Mouse (Mus musculus): ENCODE results near the gene Cebpe. TPM values are rescaled to one million over a fixed set of nuclear protein-coding genes. Genes with fewer than 3 reads are reported as not detected.

Gene Cebpe
- polyA plus RNA-seq, 1 experiment from 2014 or later, result 0.15 TPM

Other genes with a start within 250 kb of the Cebpe start
- 34.9 and 37.5 TPM in 2 replicates for gene Lrp10, start 248.0 kb downstream of the Cebpe start, polyA plus RNA-seq (2016; fragmentation: Nextera tagmentation; extraction: Ambion mirVana)
- 40.0 and 41.4 TPM in 2 replicates for gene Rem2, start 236.1 kb downstream of the Cebpe start, polyA plus RNA-seq (2016; fragmentation: Nextera tagmentation; extraction: Ambion mirVana)
- gene Prmt5, start 194.6 kb downstream of the Cebpe start, polyA plus RNA-seq (2016; fragmentation: Nextera tagmentation; extraction: Ambion mirVana), result 102 and 105 TPM in 2 replicates
- 32.1 and 37.9 TPM in 2 replicates for gene Haus4, start 157.6 kb downstream of the Cebpe start, polyA plus RNA-seq (2016; fragmentation: Nextera tagmentation; extraction: Ambion mirVana)
- 32.9 and 36.6 TPM in 2 replicates for gene Ajuba, start 134.6 kb downstream of the Cebpe start, polyA plus RNA-seq (2016; fragmentation: Nextera tagmentation; extraction: Ambion mirVana)
- 8.4 and 8.6 TPM in 2 replicates for gene 4931414P19Rik, start 106.2 kb downstream of the Cebpe start, polyA plus RNA-seq (2016; fragmentation: Nextera tagmentation; extraction: Ambion mirVana)
- gene Psmb5, start 94.2 kb downstream of the Cebpe start, polyA plus RNA-seq (2016; fragmentation: Nextera tagmentation; extraction: Ambion mirVana), result 404 and 429 TPM in 2 replicates
- not detected in 2 replicates for gene Psmb11, start 90.7 kb downstream of the Cebpe start, polyA plus RNA-seq (2016; fragmentation: Nextera tagmentation; extraction: Ambion mirVana)
- gene Gm17606, start 71.2 kb downstream of the Cebpe start, polyA plus RNA-seq (2016; fragmentation: Nextera tagmentation; extraction: Ambion mirVana), result not detected in 2 replicates
- 9.5 and 10.0 TPM in 2 replicates for gene Cdh24, start 70.8 kb downstream of the Cebpe start, polyA plus RNA-seq (2016; fragmentation: Nextera tagmentation; extraction: Ambion mirVana)
- 92.0 and 93.3 TPM in 2 replicates for gene 1700123O20Rik, start 26.0 kb downstream of the Cebpe start, polyA plus RNA-seq (2016; fragmentation: Nextera tagmentation; extraction: Ambion mirVana)
- 140 and 167 TPM in 2 replicates for gene Acin1, start 25.2 kb downstream of the Cebpe start, polyA plus RNA-seq (2016; fragmentation: Nextera tagmentation; extraction: Ambion mirVana)
- 0.10 and 0.17 TPM in 2 replicates for gene Gm29776, start 13.3 kb downstream of the Cebpe start, polyA plus RNA-seq (2016; fragmentation: Nextera tagmentation; extraction: Ambion mirVana)
- 3.1 and 3.7 TPM in 2 replicates for gene Slc7a8, start 69.8 kb upstream of the Cebpe start, polyA plus RNA-seq (2016; fragmentation: Nextera tagmentation; extraction: Ambion mirVana)
- not detected in 2 replicates for gene Rnf212b, start 102.0 kb upstream of the Cebpe start, polyA plus RNA-seq (2016; fragmentation: Nextera tagmentation; extraction: Ambion mirVana)
- gene Homez, start 158.8 kb upstream of the Cebpe start, polyA plus RNA-seq (2016; fragmentation: Nextera tagmentation; extraction: Ambion mirVana), result 15.7 and 16.6 TPM in 2 replicates
- gene Ppp1r3e, start 165.4 kb upstream of the Cebpe start, polyA plus RNA-seq (2016; fragmentation: Nextera tagmentation; extraction: Ambion mirVana), result 1.1 and 1.4 TPM in 2 replicates
- gene Bcl2l2, start 171.2 kb upstream of the Cebpe start, polyA plus RNA-seq (2016; fragmentation: Nextera tagmentation; extraction: Ambion mirVana), result 3.8 and 4.1 TPM in 2 replicates
- not detected in 2 replicates for gene Gm20521, start 171.3 kb upstream of the Cebpe start, polyA plus RNA-seq (2016; fragmentation: Nextera tagmentation; extraction: Ambion mirVana)
- 214 and 236 TPM in 2 replicates for gene Pabpn1, start 180.3 kb upstream of the Cebpe start, polyA plus RNA-seq (2016; fragmentation: Nextera tagmentation; extraction: Ambion mirVana)
- gene Slc22a17, start 201.0 kb upstream of the Cebpe start, polyA plus RNA-seq (2016; fragmentation: Nextera tagmentation; extraction: Ambion mirVana), result 126 and 131 TPM in 2 replicates
- gene Efs, start 214.0 kb upstream of the Cebpe start, polyA plus RNA-seq (2016; fragmentation: Nextera tagmentation; extraction: Ambion mirVana), result 29.1 and 31.2 TPM in 2 replicates
- gene Il25, start 220.5 kb upstream of the Cebpe start, polyA plus RNA-seq (2016; fragmentation: Nextera tagmentation; extraction: Ambion mirVana), result 0.19 and 0.48 TPM in 2 replicates
- gene Cmtm5, start 224.1 kb upstream of the Cebpe start, polyA plus RNA-seq (2016; fragmentation: Nextera tagmentation; extraction: Ambion mirVana), result 6.7 and 7.2 TPM in 2 replicates

All from neural tube, embryonic 12.5 days (tissue).